Comparison of ENCODE assay signal across 22 mouse cellular contexts in the genomic region with DNA sequence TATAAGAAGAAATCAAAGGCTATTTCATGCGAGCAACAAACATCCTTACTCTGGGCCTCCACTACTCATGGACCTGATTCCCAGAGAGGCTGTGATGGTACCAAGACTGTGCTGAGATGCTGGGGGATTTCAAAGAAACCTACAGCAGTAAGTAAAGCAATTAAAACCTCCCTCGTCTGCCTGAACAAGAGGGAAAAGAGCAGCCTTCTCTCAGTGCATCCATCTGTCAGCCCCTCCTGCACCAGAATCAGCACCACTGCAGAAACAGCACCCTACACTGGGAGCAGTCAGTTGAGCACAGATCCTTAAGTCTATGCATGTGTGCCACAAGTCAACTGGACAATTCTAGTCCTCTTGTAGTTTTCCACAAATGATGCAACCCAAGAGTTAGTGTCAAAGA.
A peak's percentile ranks its signal among the peaks of the same experiment; 100 is the strongest.
DNase-seq lines count a peak whose midpoint lies in the region; ATAC-seq lines count a peak whose summit lies in the region.
"Had no signal": no experiment of that assay in that cellular context is flagged by ENCODE, and none has a peak within 500 bp of the region (broad histone marks: within the 10 kb centered on the region; RNA-seq: fewer than 3 reads in every experiment).

No protein-coding gene starts in this region.

- no peak overlapping the region for H3K9ac ChIP-seq in forebrain, embryonic 16.5 days (replicated peaks; ENCODE audit: low read depth, low read length)
- no peak overlapping the region for H3K9ac ChIP-seq in midbrain, embryonic 12.5 days (replicated peaks)
- H3K9ac ChIP-seq in midbrain, embryonic 15.5 days, result no peak overlapping the region
- H3K9ac ChIP-seq in midbrain, embryonic 13.5 days (replicated peaks), result no peak overlapping the region
- H3K9ac ChIP-seq: hindbrain, embryonic 14.5 days; limb, embryonic 15.5 days; liver, embryonic 15.5 days; neural tube, embryonic 15.5 days had no signal

- no peak overlapping the region for H3K4me2 ChIP-seq in forebrain, embryonic 16.5 days (ENCODE audit: low read length)
- no peak overlapping the region for H3K4me2 ChIP-seq in midbrain, embryonic 12.5 days (replicated peaks)
- no peak overlapping the region for H3K4me2 ChIP-seq in midbrain, embryonic 15.5 days
- H3K4me2 ChIP-seq in midbrain, embryonic 13.5 days (replicated peaks), result no peak overlapping the region
- H3K4me2 ChIP-seq: hindbrain, embryonic 14.5 days; limb, embryonic 15.5 days; liver, embryonic 15.5 days; neural tube, embryonic 15.5 days had no signal

- DNase-seq in forebrain, embryonic 10.5 days (ENCODE audit: extremely low spot score, low spot score), result no peak
- peak; percentile 9 for DNase-seq in layer of hippocampus, adult 9-10 months (ENCODE audit: low spot score)
- DNase-seq in Muller cell, postnatal 12 days (ENCODE audit: inconsistent ontology term), result no peak
- DNase-seq: adrenal gland, postnatal 25 days; cerebellum, adult 2 months; gastrocnemius, postnatal 14 days; heart, adult 2 months; heart, postnatal 36 days; kidney, adult 8-10 months; kidney, postnatal 25 days; lung, postnatal 10 days; midbrain, embryonic 14.5 days; thymus, postnatal 25 days had no signal

- H3K27ac ChIP-seq in forebrain, embryonic 16.5 days (ENCODE audit: low read length), result no peak overlapping the region
- no peak overlapping the region for H3K27ac ChIP-seq in forebrain, embryonic 10.5 days
- H3K27ac ChIP-seq in midbrain, embryonic 12.5 days (replicated peaks), result no peak overlapping the region
- no peak overlapping the region for H3K27ac ChIP-seq in midbrain, embryonic 15.5 days
- H3K27ac ChIP-seq in midbrain, embryonic 13.5 days, result no peak overlapping the region
- H3K27ac ChIP-seq: heart, adult 2 months; hindbrain, embryonic 14.5 days; limb, embryonic 15.5 days; liver, embryonic 15.5 days; neural tube, embryonic 15.5 days had no signal

- no peaks in the 10 kb centered on the region for H3K9me3 ChIP-seq in forebrain, embryonic 16.5 days (ENCODE audit: control insufficient read depth, low read length)
- H3K9me3 ChIP-seq in forebrain, embryonic 10.5 days, result no peaks in the 10 kb centered on the region
- H3K9me3 ChIP-seq in midbrain, embryonic 12.5 days, result no peaks in the 10 kb centered on the region
- no peaks in the 10 kb centered on the region for H3K9me3 ChIP-seq in midbrain, embryonic 15.5 days
- no peaks in the 10 kb centered on the region for H3K9me3 ChIP-seq in midbrain, embryonic 13.5 days
- H3K9me3 ChIP-seq: limb, embryonic 15.5 days; liver, embryonic 15.5 days; neural tube, embryonic 15.5 days had no signal

- H3K4me3 ChIP-seq in forebrain, embryonic 16.5 days (replicated peaks; ENCODE audit: low read length), result no peak overlapping the region
- H3K4me3 ChIP-seq in forebrain, embryonic 10.5 days, result no peak overlapping the region
- H3K4me3 ChIP-seq in midbrain, embryonic 12.5 days, result no peak overlapping the region
- H3K4me3 ChIP-seq in midbrain, embryonic 15.5 days, result no peak overlapping the region
- no peak overlapping the region for H3K4me3 ChIP-seq in midbrain, embryonic 13.5 days (replicated peaks)
- H3K4me3 ChIP-seq: heart, adult 2 months; limb, embryonic 15.5 days; liver, embryonic 15.5 days; neural tube, embryonic 15.5 days had no signal

- H3K36me3 ChIP-seq in forebrain, embryonic 16.5 days (ENCODE audit: control insufficient read depth, insufficient read depth), result no peaks in the 10 kb centered on the region
- H3K36me3 ChIP-seq in forebrain, embryonic 10.5 days (replicated peaks), result no peaks in the 10 kb centered on the region
- H3K36me3 ChIP-seq in midbrain, embryonic 12.5 days, result no peaks in the 10 kb centered on the region
- no peaks in the 10 kb centered on the region for H3K36me3 ChIP-seq in midbrain, embryonic 15.5 days (replicated peaks)
- no peaks in the 10 kb centered on the region for H3K36me3 ChIP-seq in midbrain, embryonic 13.5 days
- H3K36me3 ChIP-seq: limb, embryonic 15.5 days; liver, embryonic 15.5 days; neural tube, embryonic 15.5 days had no signal

- ATAC-seq in forebrain, embryonic 16.5 days, result peak; percentile 59; the same call in 1 of the 2 replicates
- ATAC-seq in midbrain, embryonic 12.5 days (ENCODE audit: low FRiP score, low read depth), result peak; percentile 41; the same call in 1 of the 2 replicates
- ATAC-seq in midbrain, embryonic 15.5 days (replicated peaks), result no peak; the same call in 1 of the 2 replicates
- no peak for ATAC-seq in midbrain, embryonic 13.5 days

- no peaks in the 10 kb centered on the region for H3K27me3 ChIP-seq in forebrain, embryonic 16.5 days (replicated peaks; ENCODE audit: control insufficient read depth, insufficient read depth, low read length)
- H3K27me3 ChIP-seq in forebrain, embryonic 10.5 days (ENCODE audit: poor library complexity, severe bottlenecking), result no peaks in the 10 kb centered on the region
- H3K27me3 ChIP-seq in midbrain, embryonic 12.5 days, result no peaks in the 10 kb centered on the region
- H3K27me3 ChIP-seq in midbrain, embryonic 15.5 days (replicated peaks), result no peaks in the 10 kb centered on the region
- no peaks in the 10 kb centered on the region for H3K27me3 ChIP-seq in midbrain, embryonic 13.5 days
- H3K27me3 ChIP-seq: CH12.LX; limb, embryonic 15.5 days; liver, embryonic 15.5 days; neural tube, embryonic 15.5 days had no signal

- WGBS in forebrain, embryonic 16.5 days, result 39% methylated on average over 2 of the region's 2 CpGs
- WGBS in forebrain, embryonic 10.5 days, result 53% methylated on average over 2 of the region's 2 CpGs
- WGBS in midbrain, embryonic 12.5 days, result 59% methylated on average over 2 of the region's 2 CpGs
- 54% methylated on average over 2 of the region's 2 CpGs for WGBS in midbrain, embryonic 15.5 days
- 61% methylated on average over 2 of the region's 2 CpGs for WGBS in midbrain, embryonic 13.5 days

- no peaks in the 10 kb centered on the region for H3K4me1 ChIP-seq in forebrain, embryonic 16.5 days (replicated peaks; ENCODE audit: control insufficient read depth, insufficient read depth, low read length)
- H3K4me1 ChIP-seq in forebrain, embryonic 10.5 days, result no peaks in the 10 kb centered on the region; the same call in 1 of the 2 replicates
- no peaks in the 10 kb centered on the region for H3K4me1 ChIP-seq in midbrain, embryonic 12.5 days
- no peaks in the 10 kb centered on the region for H3K4me1 ChIP-seq in midbrain, embryonic 15.5 days
- H3K4me1 ChIP-seq in midbrain, embryonic 13.5 days (replicated peaks), result no peaks in the 10 kb centered on the region
- H3K4me1 ChIP-seq: limb, embryonic 15.5 days; liver, embryonic 15.5 days; neural tube, embryonic 15.5 days had no signal

Comparison
In these comparisons a context has a peak if more than half of its experiments do, and no peak if none do; other contexts are left out.
1. ATAC-seq: peak in forebrain, embryonic 16.5 days (single experiment) and midbrain, embryonic 12.5 days (single experiment); none in midbrain, embryonic 15.5 days (single experiment) and midbrain, embryonic 13.5 days (single experiment).